ENCODE assay signal across 9 mouse cellular contexts in genomic region chr19:21104462-21104936, GRCm38 (mm10).
DNase-seq lines count a peak whose midpoint lies in the region; ATAC-seq and TF ChIP-seq lines count a peak whose summit lies in the region.
"Had no signal": no experiment of that assay in that cellular context is flagged by ENCODE, and none has a peak within 500 bp of the region (broad histone marks: within the 10 kb centered on the region; RNA-seq: fewer than 3 reads in every experiment).

No protein-coding gene starts in this region.

- no peak for TF ChIP-seq CTCF in bone marrow, adult 2 months (IDR thresholded peaks at IDR 0.05; ENCODE audit: control insufficient read depth, insufficient read depth, low read length)
- TF ChIP-seq CTCF in liver, embryonic 14.5 days (IDR thresholded peaks at IDR 0.05; ENCODE audit: low read depth): no peak
- no peak for TF ChIP-seq CTCF in midbrain, postnatal 0 days (IDR thresholded peaks at IDR 0.05)

- H3K9me3 ChIP-seq in liver, embryonic 14.5 days (ENCODE audit: control insufficient read depth, low read length): no peaks in the 10 kb centered on the region
- H3K9me3 ChIP-seq in stomach, embryonic 15.5 days: no peaks in the 10 kb centered on the region
- no peaks in the 10 kb centered on the region for H3K9me3 ChIP-seq in midbrain, postnatal 0 days (ENCODE audit: low read length)
- H3K9me3 ChIP-seq in midbrain, embryonic 14.5 days (ENCODE audit: control insufficient read depth, low read length): no peaks in the 10 kb centered on the region

- DNase-seq in spleen, postnatal 36 days (ENCODE audit: low spot score in 2 of 2): peak; percentile 7 to 20
- no peak for DNase-seq in spleen, postnatal 14 days (ENCODE audit: low spot score in 2 of 2)
- peak in 2 of 3 experiments; percentile 24 to 44 for DNase-seq in liver, embryonic 14.5 days (ENCODE audit: low read depth in 3 of 3, low spot score in 3 of 3)
- DNase-seq in layer of hippocampus, adult 11-12 months (ENCODE audit: low spot score): no peak
- DNase-seq in midbrain, postnatal 0 days (ENCODE audit: low spot score): no peak
- no peak for DNase-seq in midbrain, embryonic 14.5 days
- DNase-seq: lung, embryonic 14.5 days had no signal

- no peak overlapping the region for H3K4me3 ChIP-seq in bone marrow, adult 2 months (replicated peaks; ENCODE audit: control insufficient read depth, low read depth, low read length)
- no peak overlapping the region for H3K4me3 ChIP-seq in liver, embryonic 14.5 days (ENCODE audit: insufficient read depth in 1 of 2, low read depth in 2 of 2, low read length in 2 of 2)
- H3K4me3 ChIP-seq in stomach, embryonic 15.5 days (replicated peaks): no peak overlapping the region
- no peak overlapping the region for H3K4me3 ChIP-seq in midbrain, postnatal 0 days (ENCODE audit: low read depth, low read length)
- no peak overlapping the region for H3K4me3 ChIP-seq in midbrain, embryonic 14.5 days (replicated peaks; ENCODE audit: low read depth, low read length)

- TF ChIP-seq EP300 in liver, embryonic 14.5 days (IDR thresholded peaks at IDR 0.05; ENCODE audit: low read depth): no peak

- TF ChIP-seq POLR2A in bone marrow, adult 2 months (IDR thresholded peaks at IDR 0.05; ENCODE audit: borderline replicate concordance, control insufficient read depth, low read depth, low read length): no peak

- H3K27ac ChIP-seq in bone marrow, adult 2 months (ENCODE audit: control insufficient read depth, insufficient read depth, low read depth, low read length, poor library complexity): 0 out of 2 replicates have a peak overlapping the region, but pooled peaks have one; percentile 26
- H3K27ac ChIP-seq in liver, embryonic 14.5 days: no peak overlapping the region
- H3K27ac ChIP-seq in stomach, embryonic 15.5 days: no peak overlapping the region
- H3K27ac ChIP-seq in midbrain, postnatal 0 days (ENCODE audit: low read depth, low read length): no peak overlapping the region
- H3K27ac ChIP-seq in midbrain, embryonic 14.5 days (replicated peaks; ENCODE audit: low read depth, low read length): no peak overlapping the region

- peak overlapping the region; percentile 29 for H3K4me2 ChIP-seq in liver, embryonic 14.5 days (ENCODE audit: low read depth)
- H3K4me2 ChIP-seq in stomach, embryonic 15.5 days: no peak overlapping the region
- H3K4me2 ChIP-seq in midbrain, postnatal 0 days (ENCODE audit: low read depth, low read length, poor library complexity, severe bottlenecking): no peak overlapping the region
- no peak overlapping the region for H3K4me2 ChIP-seq in midbrain, embryonic 14.5 days (ENCODE audit: low read length)
- H3K4me2 ChIP-seq: lung, embryonic 14.5 days had no signal

- ATAC-seq in liver, embryonic 14.5 days (ENCODE audit: insufficient read depth): peak; percentile 78
- peak; percentile 69 for ATAC-seq in stomach, embryonic 15.5 days (ENCODE audit: insufficient read depth, low FRiP score, low read depth)
- no peak for ATAC-seq in midbrain, postnatal 0 days (ENCODE audit: low FRiP score)
- ATAC-seq in midbrain, embryonic 14.5 days (ENCODE audit: low FRiP score, low TSS enrichment): no peak

- H3K9ac ChIP-seq in liver, embryonic 14.5 days (replicated peaks): no peak overlapping the region
- H3K9ac ChIP-seq in stomach, embryonic 15.5 days: no peak overlapping the region
- H3K9ac ChIP-seq in midbrain, postnatal 0 days (replicated peaks; ENCODE audit: low read length, poor library complexity, severe bottlenecking): no peak overlapping the region
- H3K9ac ChIP-seq in midbrain, embryonic 14.5 days (replicated peaks; ENCODE audit: low read length): no peak overlapping the region
- H3K9ac ChIP-seq: lung, embryonic 14.5 days had no signal

- WGBS in bone marrow, adult 2 months: 14% methylated on average over 8 of the region's 8 CpGs
- 14% methylated on average over 8 of the region's 8 CpGs for WGBS in liver, embryonic 14.5 days (ENCODE audit: insufficient replicate concordance)
- WGBS in stomach, embryonic 15.5 days: 66% methylated on average over 8 of the region's 8 CpGs
- WGBS in midbrain, postnatal 0 days: 84% methylated on average over 8 of the region's 8 CpGs
- 90% methylated on average over 8 of the region's 8 CpGs for WGBS in midbrain, embryonic 14.5 days

- no peaks in the 10 kb centered on the region for H3K36me3 ChIP-seq in liver, embryonic 14.5 days (replicated peaks; ENCODE audit: control insufficient read depth, insufficient read depth, low read depth)
- H3K36me3 ChIP-seq in stomach, embryonic 15.5 days: no peaks in the 10 kb centered on the region
- no peaks in the 10 kb centered on the region for H3K36me3 ChIP-seq in midbrain, postnatal 0 days (ENCODE audit: insufficient read depth, low read length)
- H3K36me3 ChIP-seq in midbrain, embryonic 14.5 days (ENCODE audit: control insufficient read depth, insufficient read depth, low read length): no peaks in the 10 kb centered on the region

- no peaks in the 10 kb centered on the region for H3K27me3 ChIP-seq in liver, embryonic 14.5 days (ENCODE audit: control insufficient read depth, insufficient read depth, low read length)
- H3K27me3 ChIP-seq in stomach, embryonic 15.5 days (replicated peaks): no peaks in the 10 kb centered on the region
- H3K27me3 ChIP-seq in midbrain, postnatal 0 days (ENCODE audit: insufficient read depth, low read length): no peaks in the 10 kb centered on the region
- H3K27me3 ChIP-seq in midbrain, embryonic 14.5 days (ENCODE audit: control insufficient read depth, insufficient read depth, low read length): no peaks in the 10 kb centered on the region

- no peaks in the 10 kb centered on the region; the same call in 1 of the 2 replicates for H3K4me1 ChIP-seq in bone marrow, adult 2 months (ENCODE audit: control insufficient read depth, insufficient read depth, low read length)
- H3K4me1 ChIP-seq in liver, embryonic 14.5 days (replicated peaks; ENCODE audit: control insufficient read depth in 2 of 2, insufficient read depth in 2 of 2, low read length in 1 of 2): peaks cover 0 to 11% of the 10 kb centered on the region in 2 experiments; a peak in 3 of 4 replicates
- H3K4me1 ChIP-seq in stomach, embryonic 15.5 days: 0 out of 2 replicates have a peak, but pooled peaks cover 3% of the 10 kb centered on the region
- H3K4me1 ChIP-seq in midbrain, postnatal 0 days (ENCODE audit: insufficient read depth, low read length): no peaks in the 10 kb centered on the region
- no peaks in the 10 kb centered on the region for H3K4me1 ChIP-seq in midbrain, embryonic 14.5 days (ENCODE audit: control insufficient read depth, insufficient read depth, low read length)

Comparison
In these comparisons a context has a peak if more than half of its experiments do, and no peak if none do; other contexts are left out.
1. DNase-seq: peak in spleen, postnatal 36 days (2 of 2) and liver, embryonic 14.5 days (2 of 3); none in spleen, postnatal 14 days (0 of 2), layer of hippocampus, adult 11-12 months (single experiment), midbrain, postnatal 0 days (single experiment) and midbrain, embryonic 14.5 days (single experiment).
2. ATAC-seq: peak in liver, embryonic 14.5 days (single experiment) and stomach, embryonic 15.5 days (single experiment); none in midbrain, postnatal 0 days (single experiment) and midbrain, embryonic 14.5 days (single experiment).